Mouse (Mus musculus) ES-E14 (cell line): ENCODE data around the gene Rps6kl1. TPM values are rescaled to one million over a fixed set of nuclear protein-coding genes. Genes with fewer than 3 reads are reported as not detected.

Source experiments
- DNase-seq: peaks from one replicate; pipeline ENCODE4 v3.0.0-alpha.2; 2013; ENCODE audit warnings: low read depth, low spot score
- H3K27ac ChIP-seq: 2 replicates; pipeline ENCODE4 v1.5.1; 2012; ENCODE audit warnings: low read depth, mild to moderate bottlenecking, low read length, moderate library complexity, mixed read lengths; ENCODE audit not compliant: poor library complexity, insufficient read depth, severe bottlenecking
- H3K36me3 ChIP-seq: 2 replicates; pipeline ENCODE4 v1.6.1; 2012; ENCODE audit warnings: mild to moderate bottlenecking, low read length, moderate library complexity, mixed read lengths; ENCODE audit not compliant: control insufficient read depth, poor library complexity, insufficient read depth, severe bottlenecking
- H3K4me1 ChIP-seq, 2 experiments: fragments of 150-350 bp in 1 of 2; sonication (generic) in 1 of 2; 2 replicates each; pipeline ENCODE4 v1.6.1; 2012; ENCODE audit warnings: low read length in 2 of 2, mild to moderate bottlenecking in 1 of 2, mixed read lengths in 1 of 2; ENCODE audit not compliant: control insufficient read depth in 2 of 2, insufficient read depth in 2 of 2, poor library complexity in 1 of 2
- H3K4me3 ChIP-seq, 2 experiments: fragments of 150-350 bp in 1 of 2; sonication (generic) in 1 of 2; 2 replicates each; pipeline ENCODE4 v1.5.1; 2012; ENCODE audit warnings: low read length in 2 of 2, low read depth in 1 of 2, mild to moderate bottlenecking in 1 of 2, mixed read lengths in 1 of 2; ENCODE audit not compliant: insufficient read depth in 1 of 2, poor library complexity in 1 of 2, severe bottlenecking in 1 of 2
- H3K9ac ChIP-seq: 2 replicates; pipeline ENCODE4 v1.6.1; 2012; ENCODE audit warnings: low read depth, mild to moderate bottlenecking, low read length, mixed read lengths; ENCODE audit not compliant: poor library complexity, insufficient read depth, severe bottlenecking
- H3K9me3 ChIP-seq: fragments of 150-350 bp; sonication (generic); 2 replicates; pipeline ENCODE4 v1.6.1; 2012; ENCODE audit warnings: low read depth, mild to moderate bottlenecking, low read length; ENCODE audit not compliant: control insufficient read depth, insufficient read depth
- CHD2 ChIP-seq: IDR thresholded peaks from 2 replicates; pipeline ENCODE4 v1.6.1; 2014; ENCODE audit warnings: mild to moderate bottlenecking, low read depth, low read length, inconsistent platforms
- HCFC1 ChIP-seq: IDR thresholded peaks from 2 replicates; pipeline ENCODE4 v1.6.1; 2012; ENCODE audit warnings: low read length, inconsistent platforms, borderline replicate concordance; ENCODE audit not compliant: insufficient read depth
- MAFK ChIP-seq: IDR thresholded peaks from 2 replicates; pipeline ENCODE4 v1.6.1; 2014; ENCODE audit warnings: mild to moderate bottlenecking, low read depth, low read length, inconsistent platforms; ENCODE audit not compliant: insufficient read depth
- ZC3H11A ChIP-seq: IDR thresholded peaks from 2 replicates; pipeline ENCODE4 v1.6.1; 2012; ENCODE audit warnings: low read depth, mild to moderate bottlenecking, inconsistent platforms, low read length, borderline replicate concordance
- ZNF384 ChIP-seq: IDR thresholded peaks from 2 replicates; pipeline ENCODE4 v1.6.1; 2012; ENCODE audit warnings: low read depth, low read length, inconsistent platforms
- in situ Hi-C, 2 experiments: fragments of 600-800 bp; cut with MboI; formaldehyde crosslinking; loops; one replicate each; pipeline ENCODE4 v1.15.1; 2025; ENCODE audit warnings: low sequenced_read_pairs in 2 of 2, inconsistent platforms in 1 of 2; ENCODE audit not compliant: unreplicated experiment in 2 of 2
- total RNA-seq: library from RNA; depleted of rRNA; stranded (reverse); fragments of 300-350 nt; gene quantifications from 2 replicates; pipeline ENCODE4 v1.2.3, GENCODE M21; 2012

The Rps6kl1 gene
- total RNA-seq, 1 experiment: 4.0 TPM

DNA sequence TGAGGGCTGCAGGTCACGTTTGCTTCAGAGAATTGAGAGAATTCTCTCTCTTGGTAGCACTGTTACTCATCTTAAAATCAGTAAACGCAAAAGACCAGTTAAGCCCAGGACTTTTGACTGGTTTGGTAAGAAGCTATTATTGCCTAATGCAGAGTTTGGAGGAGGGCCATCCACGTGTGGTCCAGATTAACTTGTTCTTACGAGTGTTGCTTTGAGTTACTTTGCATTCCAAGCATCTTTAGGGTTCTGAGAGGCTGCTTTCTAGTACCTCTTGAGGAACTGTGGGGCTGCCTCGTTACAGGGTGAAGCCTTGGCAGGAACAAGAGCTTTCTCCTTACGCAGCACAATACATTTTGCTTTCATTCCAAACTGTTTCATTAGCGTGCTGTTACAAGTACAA, 35.4 kb downstream of the Rps6kl1 start:
- H3K9me3 ChIP-seq: no peaks in the 10 kb centered on the region
- no peak overlapping the region for H3K4me3 ChIP-seq
- H3K27ac ChIP-seq: no peak overlapping the region
- DNase-seq: no peak
- in situ Hi-C loops: no loop called here
- peaks cover 2 to 5% of the 10 kb centered on the region in 2 experiments; a peak in 2 of 4 replicates for H3K4me1 ChIP-seq
- peaks cover 6% of the 10 kb centered on the region for H3K36me3 ChIP-seq
- no peak overlapping the region for H3K9ac ChIP-seq
- TF ChIP-seq HCFC1 (no peak), MAFK (no peak), ZC3H11A (no peak), ZNF384 (no peak), CHD2 (no peak)

DNA sequence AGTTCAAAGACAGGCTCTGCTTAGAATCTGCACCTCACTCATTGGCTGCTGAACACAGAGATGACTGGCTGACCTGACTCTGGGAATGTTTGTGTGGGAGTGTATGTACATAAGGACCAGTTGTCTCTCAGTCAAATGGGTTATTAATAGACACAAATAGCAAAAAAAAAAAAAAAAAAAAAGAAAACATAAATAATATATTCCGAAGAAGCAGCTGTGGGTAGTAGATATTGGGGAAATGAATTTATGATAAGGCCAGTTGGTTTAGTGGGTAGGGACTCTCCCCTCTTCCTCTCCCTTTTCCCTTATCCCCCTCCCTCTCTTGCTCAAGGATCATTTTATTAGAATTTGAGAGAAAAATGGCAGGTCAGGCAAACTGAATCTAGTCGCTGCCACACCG, 37.1 kb downstream of the Rps6kl1 start:
- peaks cover 6% of the 10 kb centered on the region for H3K36me3 ChIP-seq
- TF ChIP-seq MAFK: no peak
- no peak for TF ChIP-seq ZC3H11A
- no peak for TF ChIP-seq HCFC1
- TF ChIP-seq ZNF384: no peak
- no peak for TF ChIP-seq CHD2
- H3K4me3 ChIP-seq: no peak overlapping the region

DNA sequence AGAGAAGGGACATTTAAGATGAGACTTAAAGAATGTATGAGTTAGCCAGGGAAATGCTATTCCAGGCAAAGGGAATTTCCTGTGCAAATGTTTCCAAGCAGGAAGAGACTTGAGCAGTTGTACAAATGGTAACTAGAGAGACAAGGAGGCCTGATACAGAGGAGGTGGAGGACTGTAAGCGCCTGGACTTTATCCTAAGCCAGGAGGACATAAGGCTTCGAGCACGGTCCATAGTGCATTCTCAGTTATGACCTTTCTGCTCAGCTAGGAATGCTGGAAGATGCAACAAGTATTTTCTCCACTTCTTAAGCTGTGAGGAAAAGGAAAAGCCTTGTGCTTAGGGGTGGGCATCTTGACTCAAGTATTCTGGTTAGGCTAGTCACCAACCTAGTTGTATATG, 37.7 kb downstream of the Rps6kl1 start:
- H3K4me1 ChIP-seq: peaks cover 6 to 9% of the 10 kb centered on the region in 2 experiments; a peak in 2 of 4 replicates
- H3K4me3 ChIP-seq: no peak overlapping the region
- no peak for DNase-seq
- no peak overlapping the region for H3K27ac ChIP-seq
- in situ Hi-C loops: no loop called here
- no peak overlapping the region for H3K9ac ChIP-seq
- peaks cover 4% of the 10 kb centered on the region; the same call in 1 of the 2 replicates for H3K36me3 ChIP-seq
- no peaks in the 10 kb centered on the region for H3K9me3 ChIP-seq
- TF ChIP-seq HCFC1 (no peak), CHD2 (no peak), MAFK (no peak), ZNF384 (no peak), ZC3H11A (no peak)

More for the DNA sequence above, 37.1 kb downstream of the Rps6kl1 start:
- in situ Hi-C loops: no loop called here
- Histone ChIP-seq H3K9ac (no peak overlapping the region), H3K27ac (no peak overlapping the region), H3K4me1 (peaks cover 6 to 9% of the 10 kb centered on the region in 2 experiments; a peak in 2 of 4 replicates), H3K9me3 (no peaks in the 10 kb centered on the region)
- no peak for DNase-seq

DNA sequence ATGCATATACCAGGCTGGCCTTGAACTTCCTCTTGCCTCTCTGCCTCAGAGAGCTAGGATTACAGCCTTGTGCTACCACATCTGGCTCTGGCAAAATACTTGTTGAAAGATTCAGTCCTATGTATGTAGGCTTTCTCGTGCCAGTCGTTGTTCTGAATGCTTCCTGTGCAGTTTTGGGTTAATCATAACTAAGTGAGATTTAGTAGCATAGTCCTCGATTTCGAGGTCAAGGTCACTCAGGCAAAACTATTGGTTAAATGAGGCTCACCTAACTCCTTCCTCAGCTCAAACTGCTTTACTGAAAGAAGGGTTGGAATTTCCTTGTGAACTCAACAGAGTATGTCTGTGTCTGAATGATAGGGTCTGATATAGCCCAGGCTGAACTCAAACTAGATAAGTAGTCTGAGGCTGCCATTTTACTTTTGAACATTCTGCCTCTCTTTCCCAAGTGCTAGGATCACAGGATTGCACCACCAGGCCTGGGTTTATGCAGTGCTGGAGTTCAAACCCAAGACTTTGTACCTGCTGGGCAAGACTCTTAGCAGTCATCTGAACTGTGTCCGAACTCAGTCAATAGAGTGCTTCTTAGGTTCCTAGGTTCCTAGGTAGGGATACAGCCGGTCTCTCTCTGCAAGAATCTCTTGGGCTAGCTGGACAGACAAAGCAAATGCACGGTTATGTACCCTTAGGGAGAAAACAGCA, 38.4 kb downstream of the Rps6kl1 start:
- no peak overlapping the region for H3K4me3 ChIP-seq
- H3K9me3 ChIP-seq: no peaks in the 10 kb centered on the region
- DNase-seq: no peak
- peaks cover 4% of the 10 kb centered on the region; the same call in 1 of the 2 replicates for H3K36me3 ChIP-seq
- no peak overlapping the region for H3K27ac ChIP-seq
- no peak overlapping the region for H3K9ac ChIP-seq
- in situ Hi-C loops: no loop called here
- no peak for TF ChIP-seq ZC3H11A
- TF ChIP-seq ZNF384: no peak
- TF ChIP-seq HCFC1: no peak
- no peak for TF ChIP-seq MAFK
- TF ChIP-seq CHD2: no peak
- H3K4me1 ChIP-seq: peaks cover 6 to 9% of the 10 kb centered on the region in 2 experiments; a peak in 2 of 4 replicates
